Mouse (Mus musculus) cerebral cortex, adult 2 months (tissue): ENCODE data around the gene Tyw5.

Experiments used
- WGBS: fragments of 180-500 bp; shearing (Covaris S2); methylation state at CpG from one replicate; pipeline ENCODE4 v1.1.7; 2018; 5-methylcytosine and 5-hydroxymethylcytosine counted together

Tyw5 gene

GRCm38 (mm10) chr1:57406187-57407151 lies at the start of gene Tyw5, which contains the start of gene Maip1:
Tyw5 (minus strand) TSS chr1:57407101.
Maip1 (plus strand) TSS chr1:57406328.
- under 1% methylated on average over 72 of the region's 72 CpGs for WGBS

GRCm38 (mm10) chr1:57450241-57450640 lies 43.3 kb upstream of the Tyw5 start:
- 63% methylated on average over 1 of the region's 1 CpGs for WGBS

- 83% methylated on average over 10 of the region's 10 CpGs for WGBS
Measured at GRCm38 (mm10) chr1:57445679-57446078, 38.8 kb upstream of the Tyw5 start.

- WGBS: 67% methylated on average over 4 of the region's 4 CpGs
Measured at GRCm38 (mm10) chr1:57440771-57441170, 33.9 kb upstream of the Tyw5 start.

- 94% methylated on average over 6 of the region's 6 CpGs for WGBS
Measured at GRCm38 (mm10) chr1:57439026-57439425, 32.1 kb upstream of the Tyw5 start.

- WGBS: 8% methylated on average over 9 of the region's 9 CpGs
Measured at GRCm38 (mm10) chr1:57436954-57437353, 30.1 kb upstream of the Tyw5 start.

GRCm38 (mm10) chr1:57436408-57436807 lies 29.5 kb upstream of the Tyw5 start:
- WGBS: 23% methylated on average over 9 of the region's 9 CpGs

GRCm38 (mm10) chr1:57433141-57433540 lies 26.2 kb upstream of the Tyw5 start:
- 94% methylated on average over 7 of the region's 7 CpGs for WGBS

- 10% methylated on average over 12 of the region's 12 CpGs for WGBS
Measured at GRCm38 (mm10) chr1:57429786-57430483, 23.0 kb upstream of the Tyw5 start.

GRCm38 (mm10) chr1:57428368-57429308 lies 21.7 kb upstream of the Tyw5 start:
- WGBS: 13% methylated on average over 16 of the region's 16 CpGs

- 4% methylated on average over 1 of the region's 1 CpGs for WGBS
Measured at GRCm38 (mm10) chr1:57423696-57424095, 16.8 kb upstream of the Tyw5 start.

GRCm38 (mm10) chr1:57413397-57413796 lies 6.5 kb upstream of the Tyw5 start:
- WGBS: 50% methylated on average over 2 of the region's 2 CpGs

- 84% methylated on average over 2 of the region's 2 CpGs for WGBS
Measured at GRCm38 (mm10) chr1:57408994-57409393, 2.1 kb upstream of the Tyw5 start.

- WGBS: 81% methylated on average over 5 of the region's 5 CpGs
Measured at GRCm38 (mm10) chr1:57402116-57402515, 4.8 kb downstream of the Tyw5 start.

GRCm38 (mm10) chr1:57400877-57401276 lies 6.0 kb downstream of the Tyw5 start:
- WGBS: 46% methylated on average over 2 of the region's 2 CpGs

- 77% methylated on average over 2 of the region's 2 CpGs for WGBS
Measured at GRCm38 (mm10) chr1:57400321-57400720, 6.6 kb downstream of the Tyw5 start.

GRCm38 (mm10) chr1:57394051-57394450 lies 12.8 kb downstream of the Tyw5 start:
- WGBS: 50% methylated on average over 3 of the region's 3 CpGs

- 70% methylated on average over 4 of the region's 4 CpGs for WGBS
Measured at GRCm38 (mm10) chr1:57392417-57392816, 14.5 kb downstream of the Tyw5 start.

- WGBS: 93% methylated on average over 4 of the region's 4 CpGs
Measured at GRCm38 (mm10) chr1:57390993-57391790, 15.7 kb downstream of the Tyw5 start.

GRCm38 (mm10) chr1:57388402-57389155 lies 18.3 kb downstream of the Tyw5 start:
- 32% methylated on average over 8 of the region's 8 CpGs for WGBS
